Mouse (Mus musculus) adrenal gland, adult 18-20 months (tissue): ENCODE results near the gene Poldip2. TPM values are rescaled to one million over a fixed set of nuclear protein-coding genes. Genes with fewer than 3 reads are reported as not detected.
"Not testable (repeated sequence)": the region's sequence is repeated elsewhere in the genome, so short reads cannot be mapped to it uniquely, and the experiment has no call there.

Experiments used
- DNase-seq, 2 experiments: peaks; one replicate each; pipeline ENCODE4 v3.0.0; 2021 to 2022; ENCODE audit warnings: low spot score in 2 of 2
- total RNA-seq, 2 experiments: library from RNA; stranded (reverse); gene quantifications; 1 replicate in 1 of 2; 2 replicates in 1 of 2; pipeline ENCODE4 v1.2.3; 2021

Poldip2 gene
- total RNA-seq, 2 experiments from 2014 or later, result 153 to 166 TPM

- DNase-seq, result no peak
These were observed 11.3 kb upstream of the Poldip2 start for GRCm38 (mm10) chr11:78500623-78501202.

GRCm38 (mm10) chr11:78501529-78501928 lies 10.5 kb upstream of the Poldip2 start:
- no peak for DNase-seq

GRCm38 (mm10) chr11:78502909-78503650 lies 8.9 kb upstream of the Poldip2 start, which contains the start of gene Sebox:
TSS of gene Sebox (plus strand) at chr11:78503447.
- DNase-seq, result no peak

- DNase-seq, result no peak
These were observed 6.6 kb upstream of the Poldip2 start for GRCm38 (mm10) chr11:78505430-78505829.

DNA sequence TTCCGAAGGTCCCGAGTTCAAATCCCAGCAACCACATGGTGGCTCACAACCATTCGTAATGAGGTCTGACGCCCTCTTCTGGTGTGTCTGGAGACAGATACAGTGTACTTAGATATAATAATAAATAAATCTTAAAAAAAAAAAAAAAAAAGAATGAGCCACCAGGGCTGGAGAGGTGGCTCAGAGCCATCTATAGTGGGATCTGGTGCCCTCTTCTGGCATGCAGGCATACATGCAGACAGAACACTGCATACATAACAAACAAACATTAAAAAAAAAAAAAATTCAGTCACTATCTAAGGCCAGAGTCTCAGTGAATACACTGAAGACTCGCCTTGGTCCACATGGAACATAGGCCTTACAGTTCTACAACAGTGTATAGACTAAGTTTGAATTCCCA lies 2.8 kb upstream of the Poldip2 start:
- no peak for DNase-seq

DNA sequence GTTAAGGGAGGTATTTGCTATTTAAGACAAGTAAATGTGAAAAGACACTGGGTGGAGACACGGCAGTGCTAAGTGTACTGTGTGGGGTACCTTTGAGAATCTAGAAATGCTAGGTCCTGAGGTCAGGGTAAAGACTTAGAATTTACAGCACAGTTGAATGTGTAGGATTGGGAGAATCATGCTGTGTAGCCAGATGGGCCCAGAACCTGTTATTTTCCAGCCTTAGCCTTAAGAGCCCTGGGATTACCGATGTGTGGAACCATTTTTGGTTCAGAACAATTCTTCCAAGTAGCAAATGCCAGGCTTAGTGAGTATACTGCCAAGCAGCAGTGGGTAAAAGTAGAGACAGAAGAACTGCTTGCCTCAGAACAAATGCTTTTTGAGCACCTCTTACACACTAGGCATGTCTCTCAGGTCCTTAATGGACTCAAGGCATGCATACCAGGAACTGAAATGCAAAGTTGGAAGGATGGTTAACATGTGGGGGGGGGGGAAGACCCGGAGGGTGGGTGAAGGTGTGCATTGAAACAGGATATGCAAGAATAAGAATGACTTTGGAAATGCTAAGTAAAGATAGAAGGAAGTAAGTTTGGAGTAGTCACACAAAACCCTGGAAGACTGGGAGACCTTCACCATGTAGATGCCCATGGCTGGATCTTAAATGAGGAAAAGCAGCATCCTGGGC lies 1.3 kb downstream of the Poldip2 start:
- DNase-seq, result no peak

DNA sequence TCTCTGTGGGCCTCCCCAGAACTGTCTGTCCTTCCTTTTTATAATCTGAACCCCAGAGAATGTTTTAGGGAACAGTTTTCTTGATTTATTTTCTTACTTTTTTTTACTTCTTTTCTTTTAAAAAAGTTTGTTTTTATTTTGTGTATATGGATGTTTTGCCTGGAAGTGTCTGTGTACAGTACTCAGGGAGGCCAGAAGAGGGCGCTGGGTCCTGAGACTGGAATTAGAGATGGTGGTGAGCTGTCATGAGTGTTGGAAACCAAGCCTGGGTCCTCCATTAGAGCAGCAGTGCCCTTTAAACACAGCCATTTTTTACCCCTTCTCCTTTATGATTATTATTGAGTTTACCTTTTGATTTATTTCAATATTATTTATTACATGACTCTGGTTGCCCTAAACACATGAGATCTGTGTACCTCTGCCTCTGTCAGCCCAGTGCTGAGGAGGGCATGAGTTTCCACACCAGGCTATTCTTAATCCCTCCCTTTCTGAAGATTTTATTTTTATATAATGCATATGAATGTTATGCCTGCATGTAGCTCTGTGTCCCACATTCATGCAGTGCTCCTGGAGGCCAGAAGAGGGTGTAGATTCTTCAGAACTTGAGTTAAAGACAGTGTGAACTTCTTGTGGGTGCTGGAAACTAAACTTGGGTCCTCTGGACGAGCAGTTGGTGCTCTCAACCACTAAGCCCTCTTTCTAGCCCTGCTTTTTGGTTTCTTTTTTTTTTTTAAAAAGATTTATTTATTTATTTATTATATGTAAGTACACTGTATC lies 3.7 kb downstream of the Poldip2 start:
- DNase-seq, result no peak

DNA sequence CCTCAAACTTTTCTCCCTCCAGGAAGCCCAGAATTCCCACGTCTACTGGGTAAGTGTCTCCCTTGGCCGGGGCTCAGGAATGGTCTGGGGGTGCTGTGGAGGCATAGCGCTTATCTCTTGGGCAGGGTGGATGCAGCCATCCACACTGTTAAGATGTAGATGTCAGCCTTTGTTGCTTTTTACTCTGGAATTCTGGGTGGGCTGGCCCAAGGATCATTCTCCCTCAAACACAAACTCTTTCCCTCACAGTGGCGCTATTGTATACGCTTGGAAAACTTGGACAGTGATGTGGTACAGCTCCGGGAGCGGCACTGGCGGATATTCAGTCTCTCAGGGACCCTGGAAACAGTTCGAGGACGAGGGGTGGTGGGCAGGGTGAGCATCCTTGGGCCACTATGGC lies 6.9 kb downstream of the Poldip2 start:
- no peak for DNase-seq

- DNase-seq, result no peak
These were observed 9.9 kb downstream of the Poldip2 start for GRCm38 (mm10) chr11:78521880-78522279.

DNA sequence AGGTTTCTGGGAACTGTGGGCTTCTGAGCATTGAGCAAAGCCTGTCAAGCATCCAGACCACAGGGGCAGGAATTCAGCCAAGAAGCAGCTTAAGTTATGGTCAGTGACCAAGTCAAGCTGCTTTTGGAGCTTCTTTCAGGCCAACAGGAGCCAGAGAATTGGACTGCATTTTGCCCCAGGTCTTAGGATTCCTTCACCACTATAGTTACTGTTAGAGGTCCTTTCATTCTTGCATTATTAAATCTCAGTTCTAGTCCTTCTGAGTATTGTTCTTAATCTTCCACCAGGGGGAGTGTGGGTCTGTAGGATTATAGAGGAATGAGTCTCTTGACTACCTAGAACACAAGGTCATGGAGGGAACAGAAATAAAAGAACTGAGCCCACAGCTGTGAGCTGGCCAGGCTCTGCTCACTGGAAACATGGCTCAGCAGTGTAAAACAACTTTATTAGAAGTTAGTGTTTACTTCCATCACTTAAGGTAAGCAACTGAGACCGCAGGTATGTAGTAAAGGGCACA lies 10.5 kb downstream of the Poldip2 start:
- DNase-seq, result no peak

- DNase-seq, result no peak
These were observed 11.4 kb downstream of the Poldip2 start for GRCm38 (mm10) chr11:78523241-78523955.

GRCm38 (mm10) chr11:78524838-78525237 lies 12.8 kb downstream of the Poldip2 start:
- no peak for DNase-seq

DNA sequence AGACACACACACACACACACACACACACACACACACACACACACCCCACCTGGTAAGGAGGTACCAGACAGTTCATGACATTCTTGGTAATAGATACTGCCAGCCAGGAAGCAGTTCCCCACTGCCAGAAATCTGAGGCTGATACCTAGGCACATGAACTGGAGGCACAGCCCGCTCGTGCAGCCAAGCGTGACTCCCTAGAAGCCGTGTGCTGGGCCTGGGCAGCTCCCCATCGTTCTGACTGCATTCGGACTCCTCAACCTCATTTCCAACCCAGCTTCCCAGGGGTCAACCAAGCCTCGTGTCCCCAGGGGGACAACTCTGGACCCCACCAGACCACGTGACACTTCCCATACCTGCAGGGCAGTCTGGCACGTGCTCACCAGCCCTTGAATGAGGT lies 16.7 kb downstream of the Poldip2 start:
- DNase-seq, result no peak

DNA sequence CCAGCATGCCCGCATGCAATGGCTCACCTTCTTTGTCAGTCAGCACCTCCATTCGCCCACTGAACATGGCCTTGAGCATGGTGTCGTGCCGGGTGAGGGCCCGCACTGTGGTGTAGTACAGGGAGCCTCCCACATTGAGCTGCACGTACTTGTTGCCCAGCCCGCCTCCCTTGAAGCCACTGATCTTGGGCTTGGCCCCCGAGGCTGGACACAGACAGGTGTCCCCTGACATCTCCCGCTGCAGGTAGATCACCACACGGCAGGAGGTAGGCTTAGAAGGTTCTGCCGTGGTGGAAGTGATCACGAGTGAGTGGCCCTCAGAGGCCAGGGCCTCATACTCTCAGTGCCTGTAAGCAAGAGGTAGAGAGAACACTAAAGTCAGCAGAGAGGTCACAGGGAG lies 18.0 kb downstream of the Poldip2 start:
- DNase-seq, result no peak

GRCm38 (mm10) chr11:78531046-78531445 lies 19.1 kb downstream of the Poldip2 start:
- no peak for DNase-seq

GRCm38 (mm10) chr11:78531515-78531914 lies 19.5 kb downstream of the Poldip2 start:
- DNase-seq, result not testable (repeated sequence)

- no peak for DNase-seq
These were observed 22.5 kb downstream of the Poldip2 start for GRCm38 (mm10) chr11:78534516-78534915.

DNA sequence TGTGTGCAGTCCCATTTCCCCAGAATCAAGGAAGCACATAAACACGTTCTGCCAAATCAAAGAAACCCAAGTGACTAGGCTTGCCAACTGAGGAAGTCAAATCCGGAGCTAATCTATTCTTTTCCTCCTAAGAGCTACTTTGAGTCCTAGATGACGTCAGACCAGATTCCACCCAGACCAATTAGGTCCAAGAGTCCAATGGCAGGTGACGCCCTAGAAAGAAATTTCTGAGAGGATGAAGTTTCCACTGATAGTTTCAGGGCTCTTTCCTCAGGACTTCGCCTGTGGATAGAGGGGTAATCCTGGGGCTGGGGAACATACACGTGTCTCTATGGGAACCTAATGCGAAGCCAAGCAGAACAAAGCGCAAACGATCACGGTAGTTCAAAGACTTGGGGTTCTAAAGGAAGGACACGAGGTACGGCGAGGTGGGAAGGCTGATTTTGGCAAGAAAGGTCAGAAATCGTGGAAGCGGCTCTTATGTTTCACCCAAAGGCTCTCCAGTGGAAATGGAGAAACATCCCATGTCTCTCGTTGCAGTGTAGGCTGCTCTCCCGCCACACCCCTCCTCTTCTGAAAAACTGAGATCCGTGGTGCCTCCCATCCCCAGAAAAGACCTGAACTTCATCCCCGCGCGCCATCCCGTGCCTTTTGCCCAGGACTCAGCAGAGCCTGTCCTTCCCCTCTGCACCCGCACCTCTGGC lies 23.5 kb downstream of the Poldip2 start:
- peak in 1 of 2 experiments; percentile 18 for DNase-seq

GRCm38 (mm10) chr11:78536080-78536689 lies 24.2 kb downstream of the Poldip2 start, which contains the start of the genes Tnfaip1 and Ift20:
TSS of gene Tnfaip1 (minus strand) at chr11:78536332.
TSS of gene Ift20 (plus strand) at chr11:78536361.
- DNase-seq, result peak; percentile 91
